Mouse (Mus musculus) G1E (cell line): ENCODE results near the gene Pik3cg.

Source experiments
- CTCF ChIP-seq: IDR thresholded peaks from 2 replicates; pipeline ENCODE4 v1.5.1; 2012; ENCODE audit warnings: low read depth, low read length, inconsistent platforms, mixed read lengths
- GATA1 ChIP-seq: IDR thresholded peaks from 2 replicates; pipeline ENCODE4 v1.6.1; 2012; ENCODE audit warnings: borderline replicate concordance, low read length, inconsistent platforms, mixed read lengths
- POLR2AphosphoS5 ChIP-seq: IDR thresholded peaks from 2 replicates; pipeline ENCODE4 v1.6.1; 2012; ENCODE audit warnings: low read depth, low read length, inconsistent platforms; ENCODE audit not compliant: insufficient replicate concordance
- TAL1 ChIP-seq: conservative IDR thresholded peaks from 2 replicates; pipeline ENCODE4 v1.6.1; 2012; ENCODE audit warnings: low read depth, low read length, inconsistent platforms, mixed read lengths

GRCm38 (mm10) chr12:32212702-32213101 is 4.2 kb upstream of the Pik3cg start:
- TF ChIP-seq CTCF (no peak), TAL1 (no peak), GATA1 (no peak), POLR2AphosphoS5 (no peak)
